Mouse (Mus musculus) left cerebral cortex, adult 11 months (tissue): ENCODE data around the gene Spint1.
A peak's percentile ranks its signal among the peaks of the same experiment; 100 is the strongest.

Experiments used
- DNase-seq: peaks from one replicate; pipeline ENCODE4 v3.0.0; 2022; ENCODE audit warnings: low spot score

Gene Spint1

GRCm38 (mm10) chr2:119237210-119237870 lies at the start of gene Spint1:
TSS of gene Spint1 (plus strand) at chr2:119237362.
- no peak for DNase-seq

DNA sequence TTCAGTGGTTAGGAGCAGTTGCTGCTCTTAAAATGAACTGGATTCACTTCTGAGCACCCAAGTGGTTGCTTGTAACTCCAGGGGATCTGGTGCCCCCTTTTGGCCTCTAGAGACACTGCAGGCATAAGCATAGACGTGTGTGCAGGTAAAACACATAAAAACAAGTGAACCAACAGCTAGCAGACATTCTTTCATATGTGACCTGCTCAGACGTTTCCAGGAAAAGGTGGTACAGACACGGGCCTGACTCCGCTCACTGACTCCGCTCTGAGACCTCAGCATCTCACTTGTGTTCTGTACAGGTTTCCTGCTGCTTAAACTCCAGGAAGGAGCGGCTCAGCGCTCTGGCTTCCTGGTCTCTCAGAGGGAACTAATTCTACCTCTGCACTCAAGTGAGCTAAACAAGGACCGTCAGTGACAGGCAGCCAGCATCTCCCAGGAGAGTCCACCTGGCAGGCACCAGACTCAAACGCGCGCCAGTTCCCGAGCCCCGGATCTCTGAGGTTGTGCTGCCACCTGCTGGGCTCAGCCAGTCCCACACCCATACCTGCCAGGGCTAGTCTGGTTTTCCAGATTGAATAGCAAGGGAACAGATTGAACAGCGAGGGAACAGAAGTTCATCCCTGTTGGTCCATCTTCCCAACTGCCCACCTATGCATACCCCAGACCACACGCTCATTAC lies 48.0 kb upstream of the Spint1 start:
- peak; percentile 59 for DNase-seq

- DNase-seq: no peak
Observed at GRCm38 (mm10) chr2:119190969-119191368, 46.2 kb upstream of the Spint1 start.

DNA sequence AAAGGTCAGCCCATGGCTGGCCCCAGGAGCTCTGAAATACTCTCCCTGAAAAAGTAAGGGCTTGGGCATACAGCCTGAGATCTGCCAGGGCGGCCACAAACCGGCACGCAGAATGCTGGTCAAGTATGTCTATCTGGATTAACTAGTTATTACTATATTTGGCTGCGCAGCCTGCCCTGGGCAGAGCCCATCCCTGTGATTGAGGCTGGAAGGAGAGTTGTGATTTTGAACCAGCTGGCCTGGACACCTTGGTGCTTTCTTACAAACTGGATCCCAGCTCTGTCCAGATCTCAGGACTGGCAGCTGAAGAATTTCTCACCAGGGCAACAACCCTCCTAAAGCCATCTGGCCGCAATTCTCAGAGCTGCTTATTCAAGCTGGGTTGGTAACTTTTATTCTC lies 43.0 kb upstream of the Spint1 start:
- DNase-seq: no peak

DNA sequence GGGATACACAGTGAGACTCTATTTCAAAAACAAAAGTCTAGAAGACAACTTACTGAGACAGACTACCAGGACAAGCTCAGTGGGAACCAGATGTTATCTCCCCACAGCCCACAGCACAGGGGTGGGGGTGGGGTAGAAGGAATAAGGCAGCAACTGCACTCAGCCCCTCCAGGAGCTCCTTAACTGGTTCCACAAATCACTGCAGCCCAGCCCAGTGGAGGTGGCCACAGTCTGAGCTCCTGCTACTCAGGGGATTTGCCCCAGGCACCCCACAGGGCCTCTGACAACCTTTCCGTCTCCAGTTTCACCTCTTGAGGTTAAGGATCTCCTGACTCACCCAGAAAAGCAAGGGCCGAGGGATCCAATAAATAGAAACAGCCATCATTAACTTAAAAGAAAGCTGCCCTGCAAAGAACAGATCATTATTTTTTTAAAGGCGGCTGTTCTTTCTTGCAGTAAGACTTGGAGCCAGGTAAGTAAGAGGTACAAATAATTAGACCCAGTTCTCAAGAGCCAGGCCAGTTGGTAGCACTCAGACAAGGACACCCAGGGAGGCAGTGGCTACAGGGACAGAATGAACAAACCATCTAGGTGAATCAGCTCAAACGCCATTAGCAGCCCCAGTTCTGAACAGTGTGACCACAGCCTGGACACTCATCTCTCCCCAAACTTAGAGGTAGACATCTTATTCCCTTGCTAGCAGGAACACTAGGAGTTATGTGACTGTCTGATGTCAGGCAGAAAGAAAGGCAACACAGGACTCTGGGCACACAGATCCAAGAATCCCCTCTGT lies 40.6 kb upstream of the Spint1 start:
- DNase-seq: no peak

DNA sequence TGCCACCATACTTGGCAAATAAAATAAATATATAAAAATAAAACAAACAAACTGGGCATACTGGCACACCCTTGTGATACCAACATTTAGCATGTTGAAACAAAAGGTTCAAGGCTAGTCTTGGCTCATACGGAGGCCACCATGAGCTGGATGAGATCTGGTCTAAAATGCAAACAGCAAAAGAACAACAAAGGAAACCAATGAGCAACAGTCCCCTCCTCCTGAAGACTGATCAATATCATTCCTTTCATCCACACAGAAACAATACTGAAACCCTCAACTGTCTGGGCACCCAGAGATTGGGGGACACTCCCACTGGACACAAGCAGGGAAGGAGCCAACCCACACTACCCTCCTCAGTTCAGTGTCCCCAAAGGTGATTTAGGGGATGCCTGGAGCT lies 39.7 kb upstream of the Spint1 start:
- no peak for DNase-seq

GRCm38 (mm10) chr2:119198049-119198448 lies 39.1 kb upstream of the Spint1 start:
- DNase-seq: no peak

DNA sequence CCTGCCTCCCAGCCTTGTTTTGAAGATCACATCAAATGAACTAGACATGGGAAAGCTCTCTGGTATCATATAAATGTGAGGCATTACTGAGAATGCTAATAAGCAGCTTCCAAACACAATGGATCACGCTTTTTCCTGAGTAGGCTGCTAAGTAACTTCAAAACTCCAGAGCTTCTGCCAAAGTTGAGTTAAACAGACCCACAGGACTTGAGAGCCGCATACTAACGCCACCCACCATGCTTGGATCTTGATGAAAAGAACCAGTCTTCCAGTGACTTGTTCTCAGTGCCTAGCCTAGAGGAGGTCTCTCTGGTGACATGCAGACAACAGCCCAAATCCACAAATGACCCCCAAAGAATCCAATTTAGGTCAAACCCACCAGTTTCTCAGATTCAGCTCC lies 38.2 kb upstream of the Spint1 start:
- DNase-seq: no peak

GRCm38 (mm10) chr2:119202914-119203453 lies 34.2 kb upstream of the Spint1 start:
- no peak for DNase-seq

DNA sequence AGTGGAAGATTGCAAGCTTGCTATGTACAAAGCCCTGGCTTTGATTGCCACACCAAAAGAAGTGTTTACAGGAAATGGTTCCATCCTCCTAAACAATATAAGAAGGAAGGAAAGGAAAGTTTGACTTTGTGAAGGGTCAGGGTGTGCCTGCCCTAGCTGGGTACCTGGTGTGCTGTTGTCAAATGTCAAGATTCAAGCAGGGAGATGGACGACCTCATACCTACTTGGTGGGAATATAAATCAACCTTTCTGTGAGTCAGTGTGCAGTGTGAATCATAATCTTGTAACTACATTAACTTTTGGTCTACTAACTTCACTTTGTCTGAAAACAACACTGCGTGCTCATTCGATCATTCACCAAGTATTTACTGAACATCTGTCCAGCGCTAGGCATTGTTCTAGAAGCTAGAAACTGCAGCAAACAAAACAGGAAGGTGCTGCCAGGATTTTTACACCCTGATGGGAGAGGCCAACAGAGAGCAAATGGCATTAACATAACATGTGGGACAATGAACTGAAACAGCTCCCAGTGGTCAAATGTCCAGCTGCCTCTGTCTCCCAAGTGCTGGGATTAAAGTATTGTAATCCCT lies 33.2 kb upstream of the Spint1 start:
- DNase-seq: no peak

- no peak for DNase-seq
Observed at GRCm38 (mm10) chr2:119207961-119208343, 29.2 kb upstream of the Spint1 start.

- peak; percentile 96 for DNase-seq
Observed at GRCm38 (mm10) chr2:119208344-119209175, 28.6 kb upstream of the Spint1 start, which contains the start of the genes Zfyve19 and Dnajc17. TSS of gene Zfyve19 (plus strand) at chr2:119208617. TSS of gene Dnajc17 (minus strand) at chr2:119208795.

- DNase-seq: no peak
Observed at GRCm38 (mm10) chr2:119209176-119209507, 28.0 kb upstream of the Spint1 start.

DNA sequence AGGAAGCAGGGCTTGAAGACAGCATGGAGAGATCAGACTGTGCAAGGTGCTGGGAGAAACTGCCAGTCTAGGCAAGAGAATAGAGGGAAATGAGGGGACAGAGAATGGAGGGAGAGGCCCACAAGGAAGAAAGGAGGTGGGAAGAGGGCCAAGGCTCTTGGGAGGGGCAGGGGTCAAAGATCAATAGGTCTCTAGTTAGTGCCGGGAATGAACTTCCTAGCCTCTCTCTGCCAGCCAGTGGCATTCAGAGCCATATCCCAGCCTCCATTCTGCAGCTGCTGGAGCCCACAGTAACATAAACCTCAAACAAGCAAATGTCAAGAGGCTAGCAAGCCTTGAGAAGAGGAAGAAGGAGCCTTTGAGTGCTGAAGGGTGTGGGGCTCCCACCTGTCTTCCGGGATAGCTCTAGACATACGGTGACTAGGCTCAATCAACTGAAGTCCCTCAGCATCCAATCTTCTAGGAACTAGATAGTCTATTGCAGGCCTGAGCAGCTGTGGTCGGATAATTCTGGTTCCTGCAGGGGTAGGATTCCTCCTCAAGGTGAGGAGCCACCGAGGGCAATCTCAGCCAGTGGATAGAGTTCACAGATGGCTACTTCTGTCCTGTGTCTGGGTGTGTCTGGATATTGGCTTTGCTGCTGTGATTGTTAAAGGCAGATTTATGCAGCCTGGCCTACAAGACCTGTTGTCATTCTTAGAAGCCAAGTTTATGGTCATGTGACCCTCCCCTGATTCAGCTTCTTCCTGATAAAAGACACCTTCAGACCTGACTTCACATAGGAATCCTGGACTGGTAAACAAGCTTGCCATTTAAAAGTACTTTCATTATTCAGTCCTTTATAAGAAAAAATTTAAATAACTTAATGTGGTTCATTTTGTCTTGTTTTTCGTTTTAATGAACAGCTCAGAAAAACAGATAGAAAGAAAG lies 7.1 kb upstream of the Spint1 start, which contains the start of gene Ppp1r14d:
Ppp1r14d (minus strand) TSS at position 132 of the 930 bp plus-strand sequence.
- DNase-seq: no peak

DNA sequence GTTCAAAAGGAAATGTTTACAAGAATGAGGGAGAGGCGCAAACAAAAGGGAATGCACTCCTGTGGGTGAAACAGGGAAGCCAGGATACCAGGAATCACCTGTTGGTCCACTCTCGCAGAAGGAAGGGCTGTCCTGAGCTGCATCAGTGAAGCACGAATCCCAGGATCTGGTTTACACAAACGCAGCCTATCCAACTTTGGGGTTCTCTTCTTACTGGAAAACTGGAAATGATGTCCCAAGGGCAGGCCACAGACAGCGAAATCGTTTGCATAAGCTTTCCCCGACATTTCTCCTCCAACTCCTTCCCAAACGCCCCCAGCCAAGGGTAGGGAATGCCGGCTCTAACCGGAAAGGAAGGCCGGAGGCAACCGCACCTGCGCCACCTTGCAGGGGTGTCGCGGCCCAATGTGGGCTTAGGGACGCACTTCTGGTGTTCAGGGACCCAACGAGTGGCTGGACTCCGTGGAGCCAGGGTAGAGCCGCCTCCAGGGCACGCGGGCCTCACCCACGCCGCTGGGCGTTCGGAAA lies 416 bp upstream of the Spint1 start:
- no peak for DNase-seq

DNA sequence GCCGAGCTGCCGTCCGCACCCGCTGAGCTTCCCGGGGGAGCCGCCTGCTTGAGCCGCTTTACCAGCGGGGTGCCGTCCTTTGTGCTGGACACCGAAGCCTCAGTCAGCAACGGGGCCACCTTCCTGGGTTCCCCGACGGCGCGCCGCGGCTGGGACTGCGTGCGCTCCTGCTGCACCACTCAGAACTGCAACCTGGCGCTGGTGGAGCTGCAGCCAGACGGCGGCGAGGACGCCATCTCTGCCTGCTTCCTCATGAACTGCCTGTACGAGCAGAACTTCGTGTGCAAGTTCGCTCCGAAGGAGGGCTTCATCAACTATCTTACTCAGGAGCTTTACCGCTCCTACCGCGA lies 684 bp downstream of the Spint1 start:
- DNase-seq: no peak

DNA sequence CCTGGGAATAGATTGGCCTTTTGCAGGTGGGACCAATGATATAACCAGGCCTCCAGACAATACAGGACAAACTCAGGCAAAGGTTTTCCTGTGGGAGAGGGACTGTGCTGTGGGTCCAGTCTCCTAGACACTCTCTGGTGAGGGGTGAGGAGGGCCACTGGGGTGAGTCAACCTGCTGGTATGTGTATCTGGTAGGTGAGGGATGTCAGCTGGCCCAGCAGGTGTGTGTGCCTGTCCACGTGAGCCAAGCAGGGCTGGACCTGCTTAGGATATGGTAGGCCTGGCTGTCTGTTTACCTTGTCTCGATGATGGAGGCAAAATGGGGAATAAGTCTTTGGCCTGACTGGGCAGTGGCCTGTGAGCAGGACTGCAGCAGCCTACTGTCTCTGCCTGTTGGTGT lies 1.5 kb downstream of the Spint1 start:
- DNase-seq: no peak

- no peak for DNase-seq
Observed at GRCm38 (mm10) chr2:119240075-119240818, 3.1 kb downstream of the Spint1 start.

GRCm38 (mm10) chr2:119240819-119241186 lies 3.6 kb downstream of the Spint1 start:
- DNase-seq: no peak
